Mouse (Mus musculus) forebrain, embryonic 12.5 days (tissue): Measurements from ENCODE around the gene Cd44. TPM values are rescaled to one million over a fixed set of nuclear protein-coding genes. Genes with fewer than 3 reads are reported as not detected.

Experiments
- ATAC-seq: fragments of 200-750 bp; cut with Nextera tagmentation; 2 replicates; pipeline ENCODE4 v1.8.0; 2017; ENCODE audit warnings: moderate TSS enrichment; ENCODE audit not compliant: low FRiP score
- H3K27ac ChIP-seq: fragments of 300-500 bp; sonication (generic); 2 replicates; pipeline ENCODE4 v1.5.1; 2016; ENCODE audit warnings: mild to moderate bottlenecking
- H3K27me3 ChIP-seq: fragments of 300-500 bp; sonication (generic); 2 replicates; pipeline ENCODE4 v1.6.1; 2016; ENCODE audit warnings: mild to moderate bottlenecking
- H3K36me3 ChIP-seq: fragments of 300-500 bp; sonication (generic); replicated peaks from 2 replicates; pipeline ENCODE4 v1.6.1; 2016; ENCODE audit warnings: mild to moderate bottlenecking
- H3K4me1 ChIP-seq: fragments of 300-500 bp; sonication (generic); 2 replicates; pipeline ENCODE4 v1.6.1; 2016
- H3K4me2 ChIP-seq: fragments of 300-500 bp; sonication (generic); 2 replicates; pipeline ENCODE4 v1.6.1; 2016; ENCODE audit warnings: mild to moderate bottlenecking, moderate library complexity
- H3K4me3 ChIP-seq: fragments of 300-500 bp; sonication (generic); replicated peaks from 2 replicates; pipeline ENCODE4 v1.5.1; 2016; ENCODE audit warnings: mild to moderate bottlenecking
- H3K9ac ChIP-seq: fragments of 300-500 bp; sonication (generic); 2 replicates; pipeline ENCODE4 v1.6.1; 2016; ENCODE audit warnings: mild to moderate bottlenecking
- H3K9me3 ChIP-seq: fragments of 300-500 bp; sonication (generic); 2 replicates; pipeline ENCODE4 v1.6.1; 2016
- WGBS: fragments of 180-500 bp; shearing (Covaris S2); methylation state at CpG from one replicate; pipeline ENCODE4 v1.1.7; 2016; 5-methylcytosine and 5-hydroxymethylcytosine counted together
- polyA plus RNA-seq: library from polyadenylated mRNA; unstranded; fragments of >200 nt; fragmentation: Nextera tagmentation; extraction: Ambion mirVana; gene quantifications from 2 replicates; pipeline ENCODE4 v1.2.1, GENCODE M21; 2016

Cd44 gene
- polyA plus RNA-seq, 1 experiment from 2014 or later = 1.9 TPM

- Histone ChIP-seq H3K9me3 (no peaks in the 10 kb centered on the region), H3K36me3 (no peaks in the 10 kb centered on the region), H3K9ac (no peak overlapping the region), H3K4me1 (peaks cover 2% of the 10 kb centered on the region; the same call in 1 of the 2 replicates), H3K4me2 (no peak overlapping the region), H3K27me3 (no peaks in the 10 kb centered on the region), H3K4me3 (no peak overlapping the region), H3K27ac (no peak overlapping the region)
- WGBS = 81% methylated on average over 3 of the region's 3 CpGs
- ATAC-seq = no peak
Observed at GRCm38 (mm10) chr2:102934834-102935233, 33.4 kb upstream of the Cd44 start.

GRCm38 (mm10) chr2:102933787-102934186 is 32.3 kb upstream of the Cd44 start:
- ATAC-seq = no peak
- Histone ChIP-seq H3K4me2 (no peak overlapping the region), H3K9ac (no peak overlapping the region), H3K9me3 (no peaks in the 10 kb centered on the region), H3K4me3 (no peak overlapping the region), H3K4me1 (peaks cover 2% of the 10 kb centered on the region; the same call in 1 of the 2 replicates), H3K27me3 (no peaks in the 10 kb centered on the region), H3K36me3 (no peaks in the 10 kb centered on the region), H3K27ac (no peak overlapping the region)

- no peak overlapping the region for H3K4me2 ChIP-seq
- H3K36me3 ChIP-seq = no peaks in the 10 kb centered on the region
- ATAC-seq = no peak
- no peak overlapping the region for H3K9ac ChIP-seq
- H3K27ac ChIP-seq = no peak overlapping the region
- H3K4me3 ChIP-seq = no peak overlapping the region
- H3K4me1 ChIP-seq = peaks cover 2% of the 10 kb centered on the region; the same call in 1 of the 2 replicates
- WGBS = 45% methylated on average over 4 of the region's 4 CpGs
- H3K9me3 ChIP-seq = no peaks in the 10 kb centered on the region
- H3K27me3 ChIP-seq = no peaks in the 10 kb centered on the region
Observed at GRCm38 (mm10) chr2:102933142-102933541, 31.7 kb upstream of the Cd44 start.

GRCm38 (mm10) chr2:102932667-102933066 is 31.2 kb upstream of the Cd44 start:
- no peak overlapping the region for H3K9ac ChIP-seq
- no peak for ATAC-seq
- 42% methylated on average over 1 of the region's 1 CpGs for WGBS

GRCm38 (mm10) chr2:102928211-102928610 is 26.7 kb upstream of the Cd44 start:
- Histone ChIP-seq H3K4me2 (no peak overlapping the region), H3K4me3 (no peak overlapping the region), H3K9me3 (no peaks in the 10 kb centered on the region), H3K27ac (no peak overlapping the region), H3K36me3 (no peaks in the 10 kb centered on the region), H3K9ac (no peak overlapping the region), H3K27me3 (no peaks in the 10 kb centered on the region), H3K4me1 (peaks cover under 1% of the 10 kb centered on the region; the same call in 1 of the 2 replicates)
- ATAC-seq = no peak

More at GRCm38 (mm10) chr2:102932667-102933066, 31.2 kb upstream of the Cd44 start:
- Histone ChIP-seq H3K9me3 (no peaks in the 10 kb centered on the region), H3K4me3 (no peak overlapping the region), H3K4me2 (no peak overlapping the region), H3K27me3 (no peaks in the 10 kb centered on the region), H3K27ac (no peak overlapping the region), H3K4me1 (peaks cover 2% of the 10 kb centered on the region; the same call in 1 of the 2 replicates), H3K36me3 (no peaks in the 10 kb centered on the region)

GRCm38 (mm10) chr2:102924480-102924879 is 23.0 kb upstream of the Cd44 start:
- no peak overlapping the region for H3K9ac ChIP-seq
- no peaks in the 10 kb centered on the region for H3K4me1 ChIP-seq
- no peaks in the 10 kb centered on the region for H3K9me3 ChIP-seq
- H3K27ac ChIP-seq = no peak overlapping the region
- WGBS = 90% methylated on average over 1 of the region's 1 CpGs
- H3K36me3 ChIP-seq = no peaks in the 10 kb centered on the region
- no peak overlapping the region for H3K4me2 ChIP-seq
- no peak for ATAC-seq
- no peak overlapping the region for H3K4me3 ChIP-seq
- H3K27me3 ChIP-seq = no peaks in the 10 kb centered on the region

GRCm38 (mm10) chr2:102923682-102924081 is 22.2 kb upstream of the Cd44 start:
- Histone ChIP-seq H3K4me2 (no peak overlapping the region), H3K27ac (no peak overlapping the region), H3K27me3 (no peaks in the 10 kb centered on the region), H3K4me3 (no peak overlapping the region), H3K4me1 (no peaks in the 10 kb centered on the region), H3K36me3 (no peaks in the 10 kb centered on the region), H3K9me3 (no peaks in the 10 kb centered on the region), H3K9ac (no peak overlapping the region)
- no peak for ATAC-seq
- WGBS = 78% methylated on average over 3 of the region's 3 CpGs

- H3K4me2 ChIP-seq = no peak overlapping the region
- no peak overlapping the region for H3K9ac ChIP-seq
- 91% methylated on average over 3 of the region's 3 CpGs for WGBS
- H3K9me3 ChIP-seq = no peaks in the 10 kb centered on the region
- no peaks in the 10 kb centered on the region for H3K27me3 ChIP-seq
- no peaks in the 10 kb centered on the region for H3K36me3 ChIP-seq
- H3K4me3 ChIP-seq = no peak overlapping the region
- no peak for ATAC-seq
- no peak overlapping the region for H3K27ac ChIP-seq
- no peaks in the 10 kb centered on the region for H3K4me1 ChIP-seq
Observed at GRCm38 (mm10) chr2:102922066-102922465, 20.6 kb upstream of the Cd44 start.

- Histone ChIP-seq H3K4me1 (no peaks in the 10 kb centered on the region), H3K4me3 (no peak overlapping the region), H3K27ac (no peak overlapping the region), H3K27me3 (no peaks in the 10 kb centered on the region), H3K9ac (no peak overlapping the region), H3K36me3 (no peaks in the 10 kb centered on the region), H3K4me2 (no peak overlapping the region), H3K9me3 (no peaks in the 10 kb centered on the region)
- WGBS = 91% methylated on average over 1 of the region's 1 CpGs
- no peak for ATAC-seq
Observed at GRCm38 (mm10) chr2:102918301-102918700, 16.8 kb upstream of the Cd44 start.

GRCm38 (mm10) chr2:102916596-102916995 is 15.1 kb upstream of the Cd44 start:
- Histone ChIP-seq H3K4me2 (no peak overlapping the region), H3K9me3 (no peaks in the 10 kb centered on the region), H3K27me3 (no peaks in the 10 kb centered on the region), H3K4me3 (no peak overlapping the region), H3K9ac (no peak overlapping the region), H3K27ac (no peak overlapping the region), H3K36me3 (no peaks in the 10 kb centered on the region), H3K4me1 (no peaks in the 10 kb centered on the region)
- no peak for ATAC-seq
- WGBS = 85% methylated on average over 3 of the region's 3 CpGs

GRCm38 (mm10) chr2:102914675-102915074 is 13.2 kb upstream of the Cd44 start:
- Histone ChIP-seq H3K4me2 (no peak overlapping the region), H3K9me3 (no peaks in the 10 kb centered on the region), H3K36me3 (no peaks in the 10 kb centered on the region), H3K27ac (no peak overlapping the region), H3K4me3 (no peak overlapping the region), H3K27me3 (no peaks in the 10 kb centered on the region), H3K9ac (no peak overlapping the region), H3K4me1 (no peaks in the 10 kb centered on the region)
- ATAC-seq = no peak
- 78% methylated on average over 5 of the region's 5 CpGs for WGBS

- no peaks in the 10 kb centered on the region for H3K4me1 ChIP-seq
Observed at GRCm38 (mm10) chr2:102913833-102914545, 12.5 kb upstream of the Cd44 start.

GRCm38 (mm10) chr2:102912951-102913350 is 11.5 kb upstream of the Cd44 start:
- Histone ChIP-seq H3K9ac (no peak overlapping the region), H3K36me3 (no peaks in the 10 kb centered on the region), H3K4me2 (no peak overlapping the region), H3K4me1 (no peaks in the 10 kb centered on the region), H3K9me3 (no peaks in the 10 kb centered on the region), H3K27ac (no peak overlapping the region), H3K27me3 (no peaks in the 10 kb centered on the region), H3K4me3 (no peak overlapping the region)
- no peak for ATAC-seq
- WGBS = 78% methylated on average over 2 of the region's 2 CpGs

More at GRCm38 (mm10) chr2:102913833-102914545, 12.5 kb upstream of the Cd44 start:
- H3K4me2 ChIP-seq = no peak overlapping the region
- WGBS = 81% methylated on average over 11 of the region's 11 CpGs
- ATAC-seq = no peak
- H3K27me3 ChIP-seq = no peaks in the 10 kb centered on the region
- H3K4me3 ChIP-seq = no peak overlapping the region
- no peaks in the 10 kb centered on the region for H3K36me3 ChIP-seq
- H3K9ac ChIP-seq = no peak overlapping the region
- H3K9me3 ChIP-seq = no peaks in the 10 kb centered on the region
- no peak overlapping the region for H3K27ac ChIP-seq
